Mouse (Mus musculus): ENCODE data around the gene Tmem184c. TPM values are rescaled to one million over a fixed set of nuclear protein-coding genes. Genes with fewer than 3 reads are reported as not detected.

Tmem184c gene
- polyA plus RNA-seq, 1 experiment from 2014 or later: 6.7 TPM

DNA sequence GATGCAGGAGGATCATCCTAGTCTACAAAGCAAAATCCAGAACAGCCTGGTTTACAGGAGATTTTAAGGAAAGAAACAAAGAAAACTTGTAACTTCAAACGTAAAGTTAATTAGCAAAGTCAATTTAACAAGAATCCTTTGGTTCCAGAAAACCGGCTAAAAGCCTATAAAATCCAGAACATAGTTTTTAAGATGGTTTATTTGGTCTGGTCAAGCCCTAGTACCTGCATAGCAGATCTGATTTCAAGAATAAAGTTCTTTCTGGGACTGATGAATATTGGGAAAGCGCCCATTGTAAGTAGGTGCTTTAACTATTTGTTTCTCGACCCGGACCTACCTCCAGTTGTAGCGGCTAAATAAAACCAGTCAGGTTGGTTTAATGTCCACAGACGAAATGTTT is 877 bp downstream of the Tmem184c start:
- DNase-seq (no peak), ATAC-seq (no peak)
- peak overlapping the region; percentile 68 for H3K4me3 ChIP-seq (ENCODE audit: low read depth, low read length)
- H3K36me3 ChIP-seq (replicated peaks; ENCODE audit: insufficient read depth, low read length): peaks cover 2% of the 10 kb centered on the region; the same call in 1 of the 2 replicates
- H3K4me1 ChIP-seq (ENCODE audit: insufficient read depth): peaks cover 8% of the 10 kb centered on the region
- no peaks in the 10 kb centered on the region for H3K27me3 ChIP-seq (ENCODE audit: insufficient read depth, low read length)
- H3K27ac ChIP-seq (ENCODE audit: low read depth): no peak overlapping the region
- no peak overlapping the region for H3K9ac ChIP-seq (replicated peaks)
- TF ChIP-seq CTCF (IDR thresholded peaks at IDR 0.05; ENCODE audit: low read depth) (no peak), EP300 (IDR thresholded peaks at IDR 0.05; ENCODE audit: low read depth) (no peak)
- H3K4me2 ChIP-seq (ENCODE audit: low read depth, low read length): peak overlapping the region; percentile 80
- 16% methylated on average over 7 of the region's 7 CpGs for WGBS (ENCODE audit: insufficient replicate concordance)
- no peaks in the 10 kb centered on the region for H3K9me3 ChIP-seq (ENCODE audit: low read length)

DNA sequence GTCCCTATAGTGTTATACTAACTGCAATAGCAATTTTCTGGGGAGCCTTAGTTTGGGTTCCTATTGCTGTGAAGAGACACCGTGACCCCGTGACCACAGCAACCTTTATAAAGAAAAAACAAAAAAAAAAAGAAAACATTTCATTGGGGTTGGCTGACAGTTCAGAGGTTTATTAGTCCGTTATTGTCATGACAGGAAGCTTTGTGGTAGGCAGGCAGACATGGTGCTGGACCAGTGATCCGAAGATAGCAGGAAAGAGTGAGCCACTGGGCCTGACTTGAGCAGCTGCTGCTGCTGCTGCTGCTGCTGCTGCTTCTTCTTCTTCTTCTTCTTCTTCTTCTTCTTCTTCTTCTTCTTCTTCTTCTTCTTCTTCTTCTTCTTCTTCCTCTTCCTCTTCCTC is 26.3 kb downstream of the Tmem184c start:
- TF ChIP-seq EP300 (IDR thresholded peaks at IDR 0.05; ENCODE audit: low read depth) (no peak), CTCF (IDR thresholded peaks at IDR 0.05; ENCODE audit: low read depth) (no peak)
- Histone ChIP-seq H3K27me3 (ENCODE audit: insufficient read depth, low read length) (no peaks in the 10 kb centered on the region), H3K4me3 (ENCODE audit: low read depth, low read length) (no peak overlapping the region), H3K9me3 (ENCODE audit: low read length) (no peaks in the 10 kb centered on the region), H3K27ac (ENCODE audit: low read depth) (no peak overlapping the region), H3K9ac (replicated peaks) (no peak overlapping the region), H3K4me2 (ENCODE audit: low read depth, low read length) (no peak overlapping the region), H3K4me1 (ENCODE audit: insufficient read depth) (no peaks in the 10 kb centered on the region), H3K36me3 (replicated peaks; ENCODE audit: insufficient read depth, low read length) (peaks cover 10% of the 10 kb centered on the region; the same call in 1 of the 2 replicates)
- ATAC-seq (no peak), DNase-seq (no peak)
- 44% methylated on average over 4 of the region's 4 CpGs for WGBS (ENCODE audit: insufficient replicate concordance)

DNA sequence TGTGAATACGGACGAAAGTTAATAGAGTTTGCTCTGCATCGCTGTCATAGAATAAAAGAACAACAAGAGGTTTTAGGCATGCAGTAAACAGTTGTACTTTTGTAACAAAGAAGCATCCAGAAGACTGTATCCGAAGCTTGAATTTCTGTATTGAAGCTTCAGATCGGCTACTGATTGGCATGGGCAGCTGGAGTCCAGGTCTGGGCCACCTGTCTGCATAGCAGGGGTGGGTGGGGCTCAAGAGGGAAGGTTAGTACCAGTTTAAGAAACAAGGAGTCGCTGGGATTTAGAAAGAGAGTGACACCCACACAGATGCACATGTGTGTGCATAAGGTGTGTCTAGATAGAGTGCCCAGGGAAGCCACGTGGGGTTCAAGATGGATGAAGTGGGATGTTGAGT is 32.8 kb downstream of the Tmem184c start:
- H3K4me3 ChIP-seq (ENCODE audit: low read depth, low read length): no peak overlapping the region
- ATAC-seq (no peak), DNase-seq (no peak)
- TF ChIP-seq CTCF (IDR thresholded peaks at IDR 0.05; ENCODE audit: low read depth) (no peak), EP300 (IDR thresholded peaks at IDR 0.05; ENCODE audit: low read depth) (no peak)
- H3K27me3 ChIP-seq (ENCODE audit: insufficient read depth, low read length): no peaks in the 10 kb centered on the region
- H3K4me1 ChIP-seq (ENCODE audit: insufficient read depth): no peaks in the 10 kb centered on the region
- no peaks in the 10 kb centered on the region for H3K9me3 ChIP-seq (ENCODE audit: low read length)
- no peak overlapping the region for H3K9ac ChIP-seq (replicated peaks)
- 87% methylated on average over 7 of the region's 7 CpGs for WGBS (ENCODE audit: insufficient replicate concordance)
- no peak overlapping the region for H3K27ac ChIP-seq (ENCODE audit: low read depth)
- peaks cover 25% of the 10 kb centered on the region for H3K36me3 ChIP-seq (replicated peaks; ENCODE audit: insufficient read depth, low read length)
- no peak overlapping the region for H3K4me2 ChIP-seq (ENCODE audit: low read depth, low read length)

DNA sequence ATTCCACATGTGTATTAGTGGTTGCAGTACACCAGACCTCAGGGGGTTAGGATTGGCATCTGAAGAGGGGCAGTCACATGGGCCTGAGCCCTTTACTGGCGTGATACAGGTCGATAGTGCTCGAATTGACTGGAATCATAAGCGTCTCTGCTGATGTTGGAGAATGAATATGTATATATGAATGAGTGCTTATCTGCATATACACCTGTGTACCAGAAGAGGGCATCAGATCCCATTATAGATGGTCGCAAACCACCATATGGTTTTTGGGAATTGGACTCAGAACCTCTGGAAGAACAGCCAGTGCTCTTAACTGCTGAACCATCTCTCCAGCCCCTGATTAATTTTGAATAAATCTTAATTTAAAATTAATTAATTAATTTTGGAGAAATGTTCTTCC is 36.3 kb downstream of the Tmem184c start:
- Histone ChIP-seq H3K36me3 (replicated peaks; ENCODE audit: insufficient read depth, low read length) (peaks cover 33% of the 10 kb centered on the region), H3K27ac (ENCODE audit: low read depth) (no peak overlapping the region), H3K4me3 (ENCODE audit: low read depth, low read length) (no peak overlapping the region), H3K27me3 (ENCODE audit: insufficient read depth, low read length) (no peaks in the 10 kb centered on the region), H3K4me1 (ENCODE audit: insufficient read depth) (no peaks in the 10 kb centered on the region), H3K9ac (replicated peaks) (no peak overlapping the region), H3K4me2 (ENCODE audit: low read depth, low read length) (no peak overlapping the region), H3K9me3 (ENCODE audit: low read length) (no peaks in the 10 kb centered on the region)
- no peak for ATAC-seq
- DNase-seq: no peak
- TF ChIP-seq CTCF (IDR thresholded peaks at IDR 0.05; ENCODE audit: low read depth) (peak; percentile 49), EP300 (IDR thresholded peaks at IDR 0.05; ENCODE audit: low read depth) (no peak)
- WGBS (ENCODE audit: insufficient replicate concordance): 83% methylated on average over 5 of the region's 5 CpGs

DNA sequence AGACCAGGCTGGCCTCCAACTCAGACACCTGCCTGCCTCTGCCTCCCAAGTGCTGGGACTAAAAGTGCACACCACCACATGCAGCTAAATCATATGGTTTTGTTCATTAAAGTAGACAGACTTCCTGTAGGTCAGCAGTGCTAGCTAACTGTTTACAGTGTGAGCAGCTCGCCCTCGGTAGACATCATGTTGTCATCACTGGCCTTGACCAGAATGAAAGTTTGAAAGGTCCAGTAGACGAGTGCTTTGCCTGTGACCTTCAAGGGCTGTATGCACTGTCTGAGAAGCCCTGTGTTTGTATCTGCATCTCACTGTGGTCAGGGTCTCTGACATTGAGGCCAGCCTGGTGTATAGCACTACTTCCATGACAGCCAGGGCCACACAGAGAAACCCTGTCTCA is 49.1 kb downstream of the Tmem184c start:
- no peak for DNase-seq
- WGBS (ENCODE audit: insufficient replicate concordance): 71% methylated on average over 3 of the region's 3 CpGs

DNA sequence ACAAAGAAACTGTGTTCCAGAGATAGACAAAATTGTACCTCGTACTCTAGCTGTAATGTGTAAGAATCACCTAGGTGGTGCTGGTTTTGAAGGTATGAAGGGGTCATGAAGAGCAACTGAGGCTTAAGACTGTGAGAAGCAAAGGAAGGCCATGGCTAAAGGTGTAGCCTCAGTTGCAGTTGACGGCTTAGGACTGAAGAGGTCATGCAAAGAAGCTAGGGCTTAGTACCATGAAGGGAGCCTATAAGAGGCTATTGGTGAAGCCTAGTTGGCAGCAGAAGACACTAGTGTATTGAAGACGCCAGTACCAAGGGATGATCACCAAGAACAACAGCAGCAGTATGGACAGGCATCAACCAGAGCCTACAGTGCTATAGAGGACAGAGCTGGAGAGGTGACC is 58.0 kb downstream of the Tmem184c start:
- DNase-seq (no peak), ATAC-seq (no peak)
- H3K36me3 ChIP-seq (replicated peaks; ENCODE audit: insufficient read depth, low read length): peaks cover 41% of the 10 kb centered on the region
- H3K4me2 ChIP-seq (ENCODE audit: low read depth, low read length): no peak overlapping the region
- H3K9ac ChIP-seq (replicated peaks): no peak overlapping the region
- no peaks in the 10 kb centered on the region for H3K27me3 ChIP-seq (ENCODE audit: insufficient read depth, low read length)
- 0 out of 2 replicates have a peak, but pooled peaks cover 2% of the 10 kb centered on the region for H3K4me1 ChIP-seq (ENCODE audit: insufficient read depth)
- H3K9me3 ChIP-seq (ENCODE audit: low read length): no peaks in the 10 kb centered on the region
- no peak for TF ChIP-seq CTCF (IDR thresholded peaks at IDR 0.05; ENCODE audit: low read depth)
- no peak for TF ChIP-seq EP300 (IDR thresholded peaks at IDR 0.05; ENCODE audit: low read depth)
- no peak overlapping the region for H3K4me3 ChIP-seq (ENCODE audit: low read depth, low read length)
- 86% methylated on average over 3 of the region's 3 CpGs for WGBS (ENCODE audit: insufficient replicate concordance)
- H3K27ac ChIP-seq (ENCODE audit: low read depth): no peak overlapping the region

More for the DNA sequence above, 49.1 kb downstream of the Tmem184c start:
- no peaks in the 10 kb centered on the region for H3K4me1 ChIP-seq (ENCODE audit: insufficient read depth)
- peaks cover 49% of the 10 kb centered on the region for H3K36me3 ChIP-seq (replicated peaks; ENCODE audit: insufficient read depth, low read length)
- no peak overlapping the region for H3K4me2 ChIP-seq (ENCODE audit: low read depth, low read length)
- ATAC-seq: no peak
- H3K9ac ChIP-seq (replicated peaks): no peak overlapping the region
- no peak overlapping the region for H3K27ac ChIP-seq (ENCODE audit: low read depth)
- H3K4me3 ChIP-seq (ENCODE audit: low read depth, low read length): no peak overlapping the region
- no peak for TF ChIP-seq CTCF (IDR thresholded peaks at IDR 0.05; ENCODE audit: low read depth)
- TF ChIP-seq EP300 (IDR thresholded peaks at IDR 0.05; ENCODE audit: low read depth): no peak
- no peaks in the 10 kb centered on the region for H3K27me3 ChIP-seq (ENCODE audit: insufficient read depth, low read length)
- no peaks in the 10 kb centered on the region for H3K9me3 ChIP-seq (ENCODE audit: low read length)
